Mouse (Mus musculus) ovary, adult 18-20 months (tissue): ENCODE results near the gene Phf1.
A peak's percentile ranks its signal among the peaks of the same experiment; 100 is the strongest.
"Not testable (repeated sequence)": the region's sequence is repeated elsewhere in the genome, so short reads cannot be mapped to it uniquely, and the experiment has no call there.

Experiments
- DNase-seq: peaks from one replicate; pipeline ENCODE4 v3.0.0; 2022; ENCODE audit warnings: low spot score, mixed read lengths

The Phf1 gene

DNA sequence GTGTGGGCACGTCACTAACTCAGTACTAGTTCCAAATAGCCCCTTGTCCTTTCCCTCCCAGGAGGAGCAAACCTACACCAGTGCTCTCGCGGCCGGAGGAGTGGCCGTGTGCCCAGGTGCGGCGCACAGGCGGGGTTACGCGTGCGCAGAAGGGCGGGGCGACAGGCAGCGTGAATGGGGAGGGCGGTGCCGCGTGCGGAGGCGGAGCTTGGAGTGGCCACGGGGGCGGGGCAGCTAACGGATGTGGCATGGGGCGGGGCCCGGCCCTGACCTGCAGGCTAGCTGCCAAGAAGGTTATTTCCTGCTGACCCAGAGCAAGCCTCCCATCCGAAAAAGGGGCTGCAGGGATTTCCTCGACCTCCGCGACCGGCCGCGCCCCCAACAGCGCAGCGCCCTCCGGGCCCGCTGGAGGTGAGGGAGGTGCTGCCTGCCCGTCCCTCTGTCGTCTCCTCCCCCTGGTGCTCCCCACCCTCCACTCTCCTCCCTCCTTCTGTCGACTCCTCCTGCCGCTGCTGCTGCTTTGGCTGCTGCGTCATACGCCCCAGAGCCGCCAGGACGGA lies at the start of gene Phf1:
Gene Phf1 (plus strand): TSS at position 214 of the 560 bp plus-strand sequence.
- peak; percentile 92 for DNase-seq

- no peak for DNase-seq
Measured at GRCm38 (mm10) chr17:26883585-26883984, 49.3 kb upstream of the Phf1 start.

DNA sequence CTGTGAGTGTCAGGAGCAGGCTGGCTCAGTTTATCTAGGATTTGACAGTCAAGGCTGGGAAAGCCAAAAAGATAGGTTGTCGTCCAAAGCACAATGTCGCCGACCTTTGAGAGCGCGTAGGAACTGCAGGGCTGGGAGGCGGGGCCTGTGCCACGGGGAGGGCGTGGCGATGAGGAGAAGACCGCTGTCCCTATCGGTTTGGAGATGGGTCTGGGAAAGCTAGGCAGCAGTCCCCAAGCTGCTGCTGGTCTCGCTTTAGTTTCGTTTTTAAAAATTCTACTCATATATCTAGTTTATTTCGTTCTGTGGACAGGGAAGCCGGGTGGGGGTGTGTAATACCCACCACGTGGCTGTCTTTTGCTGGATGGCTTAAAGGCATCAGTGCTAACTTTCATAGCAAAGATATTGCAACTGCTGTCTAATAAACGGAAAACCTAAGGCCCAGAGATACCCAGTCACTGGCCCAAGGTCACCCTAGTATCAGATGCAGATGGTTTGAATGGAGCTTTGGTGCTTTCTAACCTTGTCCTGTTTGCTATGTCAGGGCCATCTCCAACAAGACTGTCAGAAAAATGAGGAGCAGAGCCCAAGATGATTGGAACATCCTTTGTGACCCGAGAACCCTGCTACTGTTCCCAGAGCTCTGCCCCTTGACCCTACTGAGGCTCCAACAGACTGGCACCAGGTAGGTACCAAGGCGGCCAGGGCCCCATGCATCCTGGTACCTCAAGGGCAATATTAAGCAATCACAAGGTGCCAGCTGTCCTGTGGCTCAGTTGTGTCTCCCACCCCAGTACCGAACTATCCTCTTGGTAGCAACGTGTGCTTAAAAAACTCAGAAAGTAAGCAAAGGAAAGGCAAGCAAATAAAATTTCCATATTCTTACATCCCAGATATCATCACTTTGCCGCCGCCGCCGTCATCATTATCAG lies 47.6 kb upstream of the Phf1 start:
- DNase-seq = peak; percentile 73

DNA sequence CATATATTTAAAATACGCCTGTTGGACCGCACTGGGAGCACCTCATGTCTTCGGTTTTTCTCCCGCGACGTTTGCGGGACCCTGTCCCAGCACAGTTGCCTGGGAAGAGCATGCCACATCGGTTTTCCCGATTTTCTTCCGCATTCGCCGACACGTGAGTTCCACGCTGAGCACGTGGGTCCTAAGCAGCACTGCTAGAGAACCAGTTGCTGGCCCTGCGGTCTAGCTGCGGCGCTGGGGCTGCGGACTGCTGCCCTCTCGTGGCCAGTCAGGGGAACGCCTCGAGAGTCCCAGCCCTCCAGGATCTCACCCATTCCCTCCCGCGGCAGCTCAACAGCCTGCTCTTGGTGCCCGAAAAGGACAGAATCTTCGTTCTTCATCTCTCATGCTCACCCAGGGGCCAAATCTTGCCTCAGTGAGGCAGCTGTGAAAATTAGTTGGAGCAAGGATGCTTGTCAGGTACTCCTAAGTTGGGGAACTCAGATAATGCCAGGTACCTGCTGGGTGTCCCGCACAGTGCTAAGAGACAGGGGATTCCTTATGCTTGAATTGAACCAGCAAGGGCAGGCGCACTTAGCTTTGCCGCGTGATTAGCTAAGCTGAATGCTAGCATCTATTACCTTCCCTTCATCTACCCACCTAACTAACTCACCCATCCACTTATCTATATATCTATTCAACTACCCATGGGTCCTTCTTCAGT lies 46.7 kb upstream of the Phf1 start:
- DNase-seq = peak; percentile 73

- no peak for DNase-seq
Measured at GRCm38 (mm10) chr17:26887926-26888325, 44.9 kb upstream of the Phf1 start.

GRCm38 (mm10) chr17:26892635-26893375 lies 40.0 kb upstream of the Phf1 start:
- DNase-seq = no peak

- no peak for DNase-seq
Measured at GRCm38 (mm10) chr17:26893492-26893891, 39.4 kb upstream of the Phf1 start.

- DNase-seq = no peak
Measured at GRCm38 (mm10) chr17:26894342-26894741, 38.5 kb upstream of the Phf1 start.

- peak; percentile 19 for DNase-seq
Measured at GRCm38 (mm10) chr17:26895578-26895977, 37.3 kb upstream of the Phf1 start.

- no peak for DNase-seq
Measured at GRCm38 (mm10) chr17:26900916-26901315, 31.9 kb upstream of the Phf1 start.

GRCm38 (mm10) chr17:26904320-26904719 lies 28.5 kb upstream of the Phf1 start:
- no peak for DNase-seq

GRCm38 (mm10) chr17:26907506-26907905 lies 25.3 kb upstream of the Phf1 start:
- DNase-seq = not testable (repeated sequence)

DNA sequence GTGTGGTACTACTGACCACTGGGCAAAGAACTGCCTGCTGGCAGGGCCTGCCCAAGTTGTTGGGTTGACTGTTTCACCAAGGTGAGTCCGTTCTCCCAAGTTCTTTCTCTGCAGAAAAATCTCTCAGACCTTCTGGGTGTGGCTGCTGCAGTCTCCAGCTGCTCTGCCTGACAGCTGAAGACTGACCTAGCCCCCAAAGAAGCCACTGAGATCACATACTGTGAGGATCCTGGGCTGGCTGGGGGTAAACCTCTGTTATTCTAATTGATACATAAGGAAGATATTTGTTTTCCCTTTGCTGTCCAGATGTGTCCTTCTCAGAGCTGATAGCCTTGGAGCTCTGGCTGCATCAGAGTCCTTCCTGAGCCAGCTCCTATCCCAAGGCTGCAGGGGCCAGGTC lies 17.6 kb upstream of the Phf1 start:
- no peak for DNase-seq

- peak; percentile 99 for DNase-seq
Measured at GRCm38 (mm10) chr17:26916711-26917482, 16.0 kb upstream of the Phf1 start, which contains the start of gene Kifc5b. Gene Kifc5b, plus strand, starts transcription at chr17:26917091.

- not testable (repeated sequence) for DNase-seq
Measured at GRCm38 (mm10) chr17:26917560-26917959, 15.3 kb upstream of the Phf1 start.

- no peak for DNase-seq
Measured at GRCm38 (mm10) chr17:26918343-26918742, 14.5 kb upstream of the Phf1 start.

GRCm38 (mm10) chr17:26919516-26919915 lies 13.3 kb upstream of the Phf1 start:
- DNase-seq = not testable (repeated sequence)

DNA sequence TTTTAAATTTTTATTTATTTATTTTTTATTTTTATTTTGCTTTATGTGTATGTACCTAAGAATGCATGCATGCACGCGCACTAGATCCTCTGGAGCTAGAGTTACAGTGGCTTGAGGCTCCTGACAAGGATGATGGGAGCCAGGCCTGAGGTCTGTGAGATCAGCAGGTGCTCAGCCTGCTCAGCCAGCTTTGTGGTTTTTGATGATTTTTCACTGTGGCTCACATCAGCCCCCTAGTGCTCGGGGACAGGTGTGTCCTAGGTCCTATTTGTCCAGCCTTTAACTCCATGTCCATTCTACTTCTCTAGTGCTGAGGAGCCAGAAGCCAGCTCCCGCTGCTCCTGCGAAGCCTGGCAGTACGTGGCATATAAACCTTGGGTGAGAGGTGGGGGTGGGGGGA lies 10.5 kb upstream of the Phf1 start:
- not testable (repeated sequence) for DNase-seq

DNA sequence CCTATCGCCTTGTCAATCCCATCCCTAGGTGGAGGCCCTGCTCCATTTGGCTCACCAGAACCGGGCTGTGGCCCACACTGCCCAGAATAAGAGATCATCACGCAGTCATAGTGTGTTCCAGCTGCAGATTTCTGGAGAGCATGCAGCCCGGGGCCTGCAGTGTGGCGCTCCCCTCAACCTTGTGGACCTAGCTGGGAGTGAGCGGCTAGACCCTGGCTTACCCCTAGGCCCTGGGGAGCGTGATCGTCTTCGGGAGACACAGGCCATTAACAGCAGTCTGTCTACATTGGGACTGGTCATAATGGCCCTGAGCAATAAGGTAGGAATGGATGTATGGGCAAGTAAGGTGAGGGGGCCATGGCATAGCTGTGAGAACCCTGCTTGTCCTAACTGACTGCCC lies 7.4 kb upstream of the Phf1 start:
- not testable (repeated sequence) for DNase-seq

GRCm38 (mm10) chr17:26931795-26932194 lies 1.1 kb upstream of the Phf1 start:
- not testable (repeated sequence) for DNase-seq

- no peak for DNase-seq
Measured at GRCm38 (mm10) chr17:26933419-26933818, 567 bp downstream of the Phf1 start.
